10 mouse cellular contexts compared by ENCODE assay signal in genomic region chr3:101461816-101462215, GRCm38 (mm10).
A peak's percentile ranks its signal among the peaks of the same experiment; 100 is the strongest.
DNase-seq lines count a peak whose midpoint lies in the region; ATAC-seq and TF ChIP-seq lines count a peak whose summit lies in the region.
"Had no signal": no experiment of that assay in that cellular context is flagged by ENCODE, and none has a peak within 500 bp of the region (broad histone marks: within the 10 kb centered on the region; RNA-seq: fewer than 3 reads in every experiment).

No protein-coding gene starts in this region.

- WGBS in lung, embryonic 14.5 days: 49% methylated on average over 8 of the region's 8 CpGs
- WGBS in forebrain, embryonic 13.5 days: 3% methylated on average over 8 of the region's 8 CpGs
- 21% methylated on average over 8 of the region's 8 CpGs for WGBS in midbrain, embryonic 10.5 days
- WGBS in stomach, embryonic 16.5 days: 43% methylated on average over 8 of the region's 8 CpGs

- intact Hi-C loops in left cerebral cortex, adult 2 months (cut with DNase I): loop anchor here (1.0 to 2.0 kb wide), 4 partner anchors 19 to 493 kb away; partner anchors contain the start of gene Ttf2

- no peak overlapping the region for H3K4me2 ChIP-seq in lung, embryonic 14.5 days
- H3K4me2 ChIP-seq in forebrain, embryonic 13.5 days: 0 out of 2 replicates have a peak overlapping the region, but pooled peaks have one; percentile 2
- no peak overlapping the region for H3K4me2 ChIP-seq in stomach, embryonic 16.5 days (ENCODE audit: low read depth, low read length)
- H3K4me2 ChIP-seq: heart, embryonic 15.5 days had no signal

- ATAC-seq in lung, embryonic 14.5 days (ENCODE audit: insufficient read depth): no peak
- ATAC-seq in forebrain, embryonic 13.5 days: peak; percentile 48
- ATAC-seq in stomach, embryonic 16.5 days (ENCODE audit: insufficient read depth, low FRiP score): no peak
- no peak for ATAC-seq in erythroblast, adult 5-6 weeks (replicated peaks; ENCODE audit: low FRiP score, poor library complexity, severe bottlenecking)
- ATAC-seq: Patski had no signal

- no peak for TF ChIP-seq CTCF in lung, embryonic 14.5 days (IDR thresholded peaks at IDR 0.05; ENCODE audit: low read depth)
- TF ChIP-seq CTCF in left cerebral cortex, adult 2 months (IDR thresholded peaks at IDR 0.05): no peak

- no peak overlapping the region for H3K4me3 ChIP-seq in lung, embryonic 14.5 days (ENCODE audit: low read depth, low read length)
- H3K4me3 ChIP-seq in forebrain, embryonic 13.5 days: no peak overlapping the region
- H3K4me3 ChIP-seq in midbrain, embryonic 10.5 days: 0 out of 2 replicates have a peak overlapping the region, but pooled peaks have one; percentile 16
- no peak overlapping the region for H3K4me3 ChIP-seq in stomach, embryonic 16.5 days (replicated peaks; ENCODE audit: low read length)
- H3K4me3 ChIP-seq in left cerebral cortex, adult 2 months: no peak overlapping the region
- H3K4me3 ChIP-seq: heart, embryonic 15.5 days had no signal

- H3K4me1 ChIP-seq in lung, embryonic 14.5 days (ENCODE audit: insufficient read depth): no peaks in the 10 kb centered on the region; the same call in 1 of the 2 replicates
- H3K4me1 ChIP-seq in forebrain, embryonic 13.5 days: peaks cover 16% of the 10 kb centered on the region
- peaks cover 37% of the 10 kb centered on the region for H3K4me1 ChIP-seq in midbrain, embryonic 10.5 days
- H3K4me1 ChIP-seq in stomach, embryonic 16.5 days (ENCODE audit: control insufficient read depth, insufficient read depth, low read length): no peaks in the 10 kb centered on the region
- H3K4me1 ChIP-seq: heart, embryonic 15.5 days had no signal

- peaks cover 36% of the 10 kb centered on the region for H3K36me3 ChIP-seq in lung, embryonic 14.5 days (ENCODE audit: insufficient read depth)
- peaks cover 31% of the 10 kb centered on the region for H3K36me3 ChIP-seq in forebrain, embryonic 13.5 days (ENCODE audit: poor library complexity, severe bottlenecking)
- H3K36me3 ChIP-seq in midbrain, embryonic 10.5 days: peaks cover 32% of the 10 kb centered on the region
- H3K36me3 ChIP-seq in stomach, embryonic 16.5 days (ENCODE audit: control insufficient read depth, insufficient read depth, low read length): peaks cover 18% of the 10 kb centered on the region

- DNase-seq in lung, embryonic 14.5 days: no peak
- no peak for DNase-seq in lung, adult 18-20 months
- peak; percentile 58 for DNase-seq in midbrain, embryonic 10.5 days (ENCODE audit: low spot score)
- no peak for DNase-seq in frontal cortex, adult 2 months (ENCODE audit: extremely low spot score in 1 of 2, low spot score in 1 of 2)
- no peak for DNase-seq in left cerebral cortex, adult 2 months (ENCODE audit: extremely low spot score in 1 of 2, low spot score in 2 of 2)

- peaks cover 4% of the 10 kb centered on the region; the same call in 1 of the 2 replicates for H3K9me3 ChIP-seq in lung, embryonic 14.5 days (ENCODE audit: low read depth, low read length)
- H3K9me3 ChIP-seq in forebrain, embryonic 13.5 days (replicated peaks): peaks cover 5% of the 10 kb centered on the region; the same call in 1 of the 2 replicates
- H3K9me3 ChIP-seq in midbrain, embryonic 10.5 days (replicated peaks): peaks cover 16% of the 10 kb centered on the region
- H3K9me3 ChIP-seq in stomach, embryonic 16.5 days (replicated peaks; ENCODE audit: control insufficient read depth, low read length): no peaks in the 10 kb centered on the region; the same call in 1 of the 2 replicates
- H3K9me3 ChIP-seq: heart, embryonic 15.5 days had no signal

- no peaks in the 10 kb centered on the region for H3K27me3 ChIP-seq in lung, embryonic 14.5 days (ENCODE audit: insufficient read depth, low read length)
- H3K27me3 ChIP-seq in forebrain, embryonic 13.5 days: no peaks in the 10 kb centered on the region
- no peaks in the 10 kb centered on the region for H3K27me3 ChIP-seq in midbrain, embryonic 10.5 days (ENCODE audit: low read depth, poor library complexity, severe bottlenecking)
- no peaks in the 10 kb centered on the region for H3K27me3 ChIP-seq in stomach, embryonic 16.5 days (ENCODE audit: control insufficient read depth, insufficient read depth, low read length)
- H3K27me3 ChIP-seq: heart, embryonic 15.5 days; Patski had no signal

- H3K27ac ChIP-seq in lung, embryonic 14.5 days (ENCODE audit: low read depth): 0 out of 2 replicates have a peak overlapping the region, but pooled peaks have one; percentile 38
- H3K27ac ChIP-seq in forebrain, embryonic 13.5 days: peak overlapping the region; percentile 33
- H3K27ac ChIP-seq in midbrain, embryonic 10.5 days (replicated peaks): peak overlapping the region; percentile 80
- peak overlapping the region; percentile 50 for H3K27ac ChIP-seq in stomach, embryonic 16.5 days (ENCODE audit: low read length)
- no peak overlapping the region for H3K27ac ChIP-seq in left cerebral cortex, adult 2 months
- H3K27ac ChIP-seq: heart, embryonic 15.5 days had no signal

- no peak overlapping the region for H3K9ac ChIP-seq in lung, embryonic 14.5 days
- H3K9ac ChIP-seq in forebrain, embryonic 13.5 days: peak overlapping the region; percentile 43; the same call in 1 of the 2 replicates
- no peak overlapping the region; the same call in 1 of the 2 replicates for H3K9ac ChIP-seq in stomach, embryonic 16.5 days (ENCODE audit: low read length)
- H3K9ac ChIP-seq: heart, embryonic 15.5 days had no signal
